Comparison of ENCODE assay signal across 8 mouse cellular contexts in the genomic region with DNA sequence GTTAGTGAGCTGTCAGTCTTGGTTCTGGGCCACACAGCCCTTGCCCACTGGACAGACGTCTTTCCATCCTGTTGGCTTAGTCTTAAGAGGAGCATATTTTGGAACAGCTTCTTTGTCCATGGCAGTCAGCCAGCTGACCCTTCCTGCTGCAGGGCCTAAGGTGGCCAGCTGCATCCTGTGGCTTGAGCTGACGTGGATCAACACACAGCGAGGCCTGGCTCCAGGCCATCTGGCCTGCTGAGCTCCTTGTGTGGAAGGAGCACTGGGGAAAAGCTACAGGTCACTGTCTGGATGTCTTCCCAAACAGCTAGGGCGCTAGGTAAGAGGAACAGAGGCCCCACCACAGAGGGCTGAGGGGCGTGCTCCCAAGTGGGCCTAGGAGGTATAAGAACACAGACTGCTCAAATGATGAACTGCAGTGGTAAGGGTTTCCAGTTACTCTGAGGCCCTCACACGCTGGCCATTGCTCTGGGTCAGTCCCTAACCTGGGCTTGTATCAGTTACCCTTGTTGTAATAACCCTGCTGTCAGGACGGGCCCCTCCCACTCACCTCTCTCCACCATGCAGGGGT.
A peak's percentile ranks its signal among the peaks of the same experiment; 100 is the strongest.
DNase-seq lines count a peak whose midpoint lies in the region; ATAC-seq and TF ChIP-seq lines count a peak whose summit lies in the region.

No protein-coding gene starts in this region.

- ATAC-seq in intestine, embryonic 14.5 days (replicated peaks; ENCODE audit: low FRiP score, low TSS enrichment, low read depth), result peak; percentile 74
- no peak for ATAC-seq in intestine, postnatal 0 days
- peak; percentile 53 for ATAC-seq in cerebellum, adult (ENCODE audit: insufficient number of reproducible peaks, low FRiP score, low TSS enrichment)
- ATAC-seq in hindbrain, embryonic 15.5 days (ENCODE audit: low FRiP score, low read depth), result 0 out of 2 replicates have a peak, but pooled peaks have one; percentile 16
- peak; percentile 39; the same call in 1 of the 2 replicates for ATAC-seq in liver, embryonic 11.5 days (replicated peaks; ENCODE audit: low FRiP score)

- no peaks in the 10 kb centered on the region for H3K9me3 ChIP-seq in intestine, embryonic 14.5 days (ENCODE audit: control insufficient read depth, low read length)
- no peaks in the 10 kb centered on the region for H3K9me3 ChIP-seq in intestine, postnatal 0 days (ENCODE audit: control insufficient read depth)
- H3K9me3 ChIP-seq in hindbrain, embryonic 15.5 days, result no peaks in the 10 kb centered on the region
- H3K9me3 ChIP-seq in liver, embryonic 11.5 days (ENCODE audit: control insufficient read depth, low read length), result no peaks in the 10 kb centered on the region

- no peak for TF ChIP-seq CTCF in intestine, postnatal 0 days (IDR thresholded peaks at IDR 0.05; ENCODE audit: low read depth)

- H3K4me2 ChIP-seq in intestine, embryonic 14.5 days (ENCODE audit: low read length), result no peak overlapping the region
- H3K4me2 ChIP-seq in intestine, postnatal 0 days (replicated peaks; ENCODE audit: low read depth), result no peak overlapping the region
- H3K4me2 ChIP-seq in hindbrain, embryonic 15.5 days, result no peak overlapping the region
- H3K4me2 ChIP-seq in liver, embryonic 11.5 days, result no peak overlapping the region

- no peak for DNase-seq in intestine, embryonic 14.5 days (ENCODE audit: low spot score)
- peak; percentile 73 for DNase-seq in gastrocnemius, postnatal 25 days
- DNase-seq in liver, embryonic 11.5 days (ENCODE audit: low spot score), result no peak
- peak; percentile 36 for DNase-seq in ovary, postnatal 14 days (ENCODE audit: low spot score)
- DNase-seq in spleen, postnatal 14 days (ENCODE audit: low spot score in 2 of 2), result no peak

- no peak overlapping the region for H3K9ac ChIP-seq in intestine, embryonic 14.5 days (ENCODE audit: low read length)
- no peak overlapping the region for H3K9ac ChIP-seq in intestine, postnatal 0 days (ENCODE audit: low read depth, low read length)
- no peak overlapping the region for H3K9ac ChIP-seq in hindbrain, embryonic 15.5 days
- no peak overlapping the region for H3K9ac ChIP-seq in liver, embryonic 11.5 days (ENCODE audit: low read depth, low read length)

- WGBS in intestine, embryonic 14.5 days, result 39% methylated on average over 7 of the region's 7 CpGs
- 61% methylated on average over 7 of the region's 7 CpGs for WGBS in intestine, postnatal 0 days
- 45% methylated on average over 7 of the region's 7 CpGs for WGBS in hindbrain, embryonic 15.5 days
- WGBS in liver, embryonic 11.5 days, result 56% methylated on average over 7 of the region's 7 CpGs

- H3K27me3 ChIP-seq in intestine, embryonic 14.5 days (replicated peaks; ENCODE audit: control insufficient read depth, insufficient read depth, low read length), result no peaks in the 10 kb centered on the region
- H3K27me3 ChIP-seq in intestine, postnatal 0 days (replicated peaks; ENCODE audit: control insufficient read depth, insufficient read depth, low read length), result no peaks in the 10 kb centered on the region
- H3K27me3 ChIP-seq in hindbrain, embryonic 15.5 days, result no peaks in the 10 kb centered on the region
- H3K27me3 ChIP-seq in liver, embryonic 11.5 days (replicated peaks; ENCODE audit: control insufficient read depth, insufficient read depth, low read length), result no peaks in the 10 kb centered on the region; the same call in 1 of the 2 replicates

- no peaks in the 10 kb centered on the region for H3K36me3 ChIP-seq in intestine, embryonic 14.5 days (ENCODE audit: control insufficient read depth, insufficient read depth, low read length)
- no peaks in the 10 kb centered on the region for H3K36me3 ChIP-seq in intestine, postnatal 0 days (ENCODE audit: control insufficient read depth, insufficient read depth)
- H3K36me3 ChIP-seq in hindbrain, embryonic 15.5 days, result no peaks in the 10 kb centered on the region
- H3K36me3 ChIP-seq in liver, embryonic 11.5 days (ENCODE audit: control insufficient read depth, insufficient read depth, low read length), result no peaks in the 10 kb centered on the region

- H3K4me1 ChIP-seq in intestine, embryonic 14.5 days (replicated peaks; ENCODE audit: control insufficient read depth, insufficient read depth, low read length), result peaks cover 6% of the 10 kb centered on the region; the same call in 1 of the 2 replicates
- H3K4me1 ChIP-seq in intestine, postnatal 0 days (replicated peaks; ENCODE audit: control insufficient read depth, insufficient read depth, low read length), result 0 out of 2 replicates have a peak, but pooled peaks cover 3% of the 10 kb centered on the region
- H3K4me1 ChIP-seq in hindbrain, embryonic 15.5 days (replicated peaks), result peaks cover 19% of the 10 kb centered on the region
- H3K4me1 ChIP-seq in liver, embryonic 11.5 days (replicated peaks; ENCODE audit: control insufficient read depth, insufficient read depth, low read length), result no peaks in the 10 kb centered on the region

- no peak overlapping the region for H3K4me3 ChIP-seq in intestine, embryonic 14.5 days (ENCODE audit: low read depth, low read length)
- no peak overlapping the region for H3K4me3 ChIP-seq in intestine, postnatal 0 days (ENCODE audit: low read depth, low read length)
- H3K4me3 ChIP-seq in hindbrain, embryonic 15.5 days, result no peak overlapping the region
- no peak overlapping the region for H3K4me3 ChIP-seq in liver, embryonic 11.5 days (ENCODE audit: low read depth, low read length)

- 0 out of 2 replicates have a peak overlapping the region, but pooled peaks have one; percentile 9 for H3K27ac ChIP-seq in intestine, embryonic 14.5 days (ENCODE audit: low read depth)
- no peak overlapping the region for H3K27ac ChIP-seq in intestine, postnatal 0 days (ENCODE audit: low read depth, low read length)
- peak overlapping the region; percentile 49; the same call in 1 of the 2 replicates for H3K27ac ChIP-seq in hindbrain, embryonic 15.5 days (replicated peaks)
- no peak overlapping the region for H3K27ac ChIP-seq in liver, embryonic 11.5 days (ENCODE audit: low read depth, low read length)

Comparison
In these comparisons a context has a peak if more than half of its experiments do, and no peak if none do; other contexts are left out.
1. H3K27ac ChIP-seq: peak in intestine, embryonic 14.5 days (single experiment) and hindbrain, embryonic 15.5 days (single experiment); none in intestine, postnatal 0 days (single experiment) and liver, embryonic 11.5 days (single experiment).
2. DNase-seq: peak in gastrocnemius, postnatal 25 days (single experiment) and ovary, postnatal 14 days (single experiment); none in intestine, embryonic 14.5 days (single experiment), liver, embryonic 11.5 days (single experiment) and spleen, postnatal 14 days (0 of 2).